In genomic region chr1:135719486-135719885, GRCm38 (mm10) we compare ENCODE assay signal across 8 mouse cellular contexts. TPM values are rescaled to one million over a fixed set of nuclear protein-coding genes. Genes with fewer than 3 reads are reported as not detected.
A peak's percentile ranks its signal among the peaks of the same experiment; 100 is the strongest.
DNase-seq lines count a peak whose midpoint lies in the region; ATAC-seq and TF ChIP-seq lines count a peak whose summit lies in the region.

No protein-coding gene starts in this region.

- H3K9me3 ChIP-seq in embryonic facial prominence, embryonic 10.5 days: no peaks in the 10 kb centered on the region
- H3K9me3 ChIP-seq in heart, embryonic 10.5 days: no peaks in the 10 kb centered on the region
- no peaks in the 10 kb centered on the region for H3K9me3 ChIP-seq in liver, embryonic 12.5 days (replicated peaks)
- H3K9me3 ChIP-seq in stomach, embryonic 16.5 days (replicated peaks; ENCODE audit: control insufficient read depth, low read length): no peaks in the 10 kb centered on the region

- DNase-seq in A20 (ENCODE audit: low read depth, low spot score): peak; percentile 86
- DNase-seq in Patski (ENCODE audit: low read depth, low spot score): no peak
- peak; percentile 69 for DNase-seq in embryonic facial prominence, embryonic 10.5 days (ENCODE audit: low spot score)
- DNase-seq in heart, embryonic 10.5 days (ENCODE audit: low spot score): no peak
- DNase-seq in kidney, adult 2 months: peak; percentile 82

- CTCF ChIA-PET in Patski (lab: Charles Lee): interaction anchor here (0.6 to 10.3 kb wide), 9 partner anchors 16 to 70 kb away, joined by 3 to 118 read pairs (median 5); partner anchors contain the start of gene Tnni1

- TF ChIP-seq CTCF in Patski (IDR thresholded peaks at IDR 0.05): peak; percentile 84
- peak; percentile 82 for TF ChIP-seq CTCF in kidney, adult 2 months (conservative IDR thresholded peaks at IDR 0.05; ENCODE audit: insufficient read depth, insufficient read length, low read depth, low read length)

- H3K27ac ChIP-seq in embryonic facial prominence, embryonic 10.5 days (replicated peaks): no peak overlapping the region
- H3K27ac ChIP-seq in heart, embryonic 10.5 days: peak overlapping the region; percentile 86
- no peak overlapping the region for H3K27ac ChIP-seq in kidney, adult 2 months (ENCODE audit: insufficient read depth, low read depth, low read length)
- H3K27ac ChIP-seq in liver, embryonic 12.5 days: no peak overlapping the region
- no peak overlapping the region for H3K27ac ChIP-seq in stomach, embryonic 16.5 days (ENCODE audit: low read length)

- no peak for TF ChIP-seq POLR2A in kidney, adult 2 months (IDR thresholded peaks at IDR 0.05; ENCODE audit: low read depth, low read length)
- no peak for TF ChIP-seq POLR2A in myocyte (IDR thresholded peaks at IDR 0.05; ENCODE audit: insufficient read length, low read depth)

- no peak overlapping the region for H3ac ChIP-seq in myocyte (ENCODE audit: control insufficient read depth, insufficient read length)

- peak overlapping the region; percentile 35 for H3K4me2 ChIP-seq in liver, embryonic 12.5 days
- peak overlapping the region; percentile 39 for H3K4me2 ChIP-seq in myocyte (ENCODE audit: low read depth)
- H3K4me2 ChIP-seq in stomach, embryonic 16.5 days (ENCODE audit: low read depth, low read length): no peak overlapping the region

- no peaks in the 10 kb centered on the region for H3K36me3 ChIP-seq in embryonic facial prominence, embryonic 10.5 days (replicated peaks)
- no peaks in the 10 kb centered on the region for H3K36me3 ChIP-seq in heart, embryonic 10.5 days
- H3K36me3 ChIP-seq in kidney, adult 2 months (ENCODE audit: control insufficient read depth, insufficient read depth, low read length): no peaks in the 10 kb centered on the region
- no peaks in the 10 kb centered on the region for H3K36me3 ChIP-seq in liver, embryonic 12.5 days
- H3K36me3 ChIP-seq in myocyte (ENCODE audit: control insufficient read depth, insufficient read depth): no peaks in the 10 kb centered on the region
- no peaks in the 10 kb centered on the region for H3K36me3 ChIP-seq in stomach, embryonic 16.5 days (ENCODE audit: control insufficient read depth, insufficient read depth, low read length)

- H3K4me1 ChIP-seq in embryonic facial prominence, embryonic 10.5 days: peaks cover 23% of the 10 kb centered on the region; the same call in 1 of the 2 replicates
- peaks cover 37% of the 10 kb centered on the region for H3K4me1 ChIP-seq in heart, embryonic 10.5 days
- peaks cover 7% of the 10 kb centered on the region for H3K4me1 ChIP-seq in kidney, adult 2 months (ENCODE audit: control insufficient read depth, insufficient read depth, low read length)
- peaks cover 40% of the 10 kb centered on the region for H3K4me1 ChIP-seq in liver, embryonic 12.5 days
- no peaks in the 10 kb centered on the region for H3K4me1 ChIP-seq in stomach, embryonic 16.5 days (ENCODE audit: control insufficient read depth, insufficient read depth, low read length)

- ATAC-seq in Patski: no peak
- ATAC-seq in liver, embryonic 12.5 days: no peak
- peak; percentile 78 for ATAC-seq in stomach, embryonic 16.5 days (ENCODE audit: insufficient read depth, low FRiP score)

- no peaks in the 10 kb centered on the region for H3K79me2 ChIP-seq in myocyte (ENCODE audit: control insufficient read depth, insufficient read depth)

- H3K27me3 ChIP-seq in Patski (no peaks in the 10 kb centered on the region), myocyte (ENCODE audit: control insufficient read depth, insufficient read depth, insufficient read length) (no peaks in the 10 kb centered on the region)
- no peaks in the 10 kb centered on the region for H3K27me3 ChIP-seq in embryonic facial prominence, embryonic 10.5 days (replicated peaks; ENCODE audit: low read depth, poor library complexity, severe bottlenecking)
- H3K27me3 ChIP-seq in heart, embryonic 10.5 days (ENCODE audit: insufficient read depth, poor library complexity, severe bottlenecking): no peaks in the 10 kb centered on the region
- no peaks in the 10 kb centered on the region for H3K27me3 ChIP-seq in kidney, adult 2 months (replicated peaks; ENCODE audit: control insufficient read depth, insufficient read depth, low read length)
- no peaks in the 10 kb centered on the region for H3K27me3 ChIP-seq in liver, embryonic 12.5 days (replicated peaks)
- no peaks in the 10 kb centered on the region for H3K27me3 ChIP-seq in stomach, embryonic 16.5 days (ENCODE audit: control insufficient read depth, insufficient read depth, low read length)

- POLR2A ChIA-PET in Patski (lab: Charles Lee): no interaction called here

- no peak overlapping the region for H3K9ac ChIP-seq in liver, embryonic 12.5 days
- no peak overlapping the region for H3K9ac ChIP-seq in stomach, embryonic 16.5 days (ENCODE audit: low read length)

- H3K4me3 ChIP-seq in embryonic facial prominence, embryonic 10.5 days: no peak overlapping the region
- no peak overlapping the region for H3K4me3 ChIP-seq in heart, embryonic 10.5 days
- H3K4me3 ChIP-seq in kidney, adult 2 months (ENCODE audit: insufficient read depth, low read depth, low read length): no peak overlapping the region
- no peak overlapping the region for H3K4me3 ChIP-seq in liver, embryonic 12.5 days
- no peak overlapping the region for H3K4me3 ChIP-seq in myocyte
- H3K4me3 ChIP-seq in stomach, embryonic 16.5 days (replicated peaks; ENCODE audit: low read length): no peak overlapping the region

- 19% methylated on average over 9 of the region's 9 CpGs for WGBS in embryonic facial prominence, embryonic 10.5 days
- 18% methylated on average over 9 of the region's 9 CpGs for WGBS in heart, embryonic 10.5 days
- 16% methylated on average over 9 of the region's 9 CpGs for WGBS in kidney, adult 2 months
- WGBS in liver, embryonic 12.5 days (ENCODE audit: insufficient replicate concordance): 19% methylated on average over 9 of the region's 9 CpGs
- 21% methylated on average over 9 of the region's 9 CpGs for WGBS in stomach, embryonic 16.5 days

- in situ Hi-C loops in Patski (cut with MboI; ENCODE audit: low pct_unique_long_range_greater_than_20kb): loop anchor here (5.0 kb wide), 1 partner anchor 33 kb away; no protein-coding TSS in a partner anchor

TF ChIP-seq in myocyte, 11 proteins besides CTCF, POLR2A, EP300 and RAD21:
- TF ChIP-seq TCF12 (IDR thresholded peaks at IDR 0.05; ENCODE audit: insufficient read depth, poor library complexity, severe bottlenecking): no peak
- TF ChIP-seq POLR2AphosphoS2 (IDR thresholded peaks at IDR 0.05; ENCODE audit: insufficient read length, low read depth): no peak
- no peak for TF ChIP-seq E2F4 (IDR thresholded peaks at IDR 0.05; ENCODE audit: insufficient read depth)
- no peak for TF ChIP-seq TCF3 (IDR thresholded peaks at IDR 0.05; ENCODE audit: insufficient read length, low read depth)
- no peak for TF ChIP-seq CEBPB (IDR thresholded peaks at IDR 0.05; ENCODE audit: insufficient read depth, poor library complexity, severe bottlenecking)
- no peak for TF ChIP-seq MAX (IDR thresholded peaks at IDR 0.05; ENCODE audit: low read depth)
- TF ChIP-seq REST (IDR thresholded peaks at IDR 0.05; ENCODE audit: insufficient read depth, insufficient read length): no peak
- no peak for TF ChIP-seq MYOD1 (IDR thresholded peaks at IDR 0.05; ENCODE audit: control insufficient read depth in 1 of 3, insufficient read length in 2 of 3, low read depth in 2 of 3)
- TF ChIP-seq SRF (IDR thresholded peaks at IDR 0.05; ENCODE audit: control insufficient read depth, insufficient read length, low read depth): no peak
- no peak for TF ChIP-seq MYOG (IDR thresholded peaks at IDR 0.05; ENCODE audit: control insufficient read depth in 1 of 3, insufficient read depth in 1 of 3, insufficient read length in 2 of 3, low read depth in 2 of 3)
- no peak for TF ChIP-seq USF1 (IDR thresholded peaks at IDR 0.05; ENCODE audit: low read depth)

RNA-seq across cellular contexts. Expression of gene Csrp1, which starts 0.4 kb away (rescaled TPM):
- polyA plus RNA-seq in Patski (2021) (227 TPM), myocyte (2012; fragmentation: generic; extraction: Trizol) (219 TPM)
- polyA plus RNA-seq in embryonic facial prominence, embryonic 10.5 days (2016; fragmentation: Nextera tagmentation; extraction: Ambion mirVana): 47.4 and 51.9 TPM in 2 replicates
- 202 and 238 TPM in 2 replicates for polyA plus RNA-seq in heart, embryonic 10.5 days (2016; fragmentation: Nextera tagmentation; extraction: Ambion mirVana)
- 122 and 124 TPM in 2 replicates for polyA plus RNA-seq in kidney, adult 2 months (2012; rRNA removed)
- polyA plus RNA-seq in liver, embryonic 12.5 days (2016; fragmentation: Nextera tagmentation; extraction: Ambion mirVana): 56.2 and 60.7 TPM in 2 replicates
- 229 and 245 TPM in 2 replicates for polyA plus RNA-seq in stomach, embryonic 16.5 days (2015; fragmentation: Nextera tagmentation; extraction: Ambion mirVana)

RNA-seq across cellular contexts. Expression of gene Phlda3, which starts 46.4 kb away (rescaled TPM):
- polyA plus RNA-seq in Patski (2021) (104 TPM), myocyte (2012; fragmentation: generic; extraction: Trizol) (317 TPM)
- 29.0 and 32.2 TPM in 2 replicates for polyA plus RNA-seq in embryonic facial prominence, embryonic 10.5 days (2016; fragmentation: Nextera tagmentation; extraction: Ambion mirVana)
- polyA plus RNA-seq in heart, embryonic 10.5 days (2016; fragmentation: Nextera tagmentation; extraction: Ambion mirVana): 63.2 and 65.3 TPM in 2 replicates
- 37.2 and 40.0 TPM in 2 replicates for polyA plus RNA-seq in kidney, adult 2 months (2012; rRNA removed)
- polyA plus RNA-seq in liver, embryonic 12.5 days (2016; fragmentation: Nextera tagmentation; extraction: Ambion mirVana): 11.4 and 11.9 TPM in 2 replicates
- polyA plus RNA-seq in stomach, embryonic 16.5 days (2015; fragmentation: Nextera tagmentation; extraction: Ambion mirVana): 77.4 and 80.5 TPM in 2 replicates

RNA-seq across cellular contexts. Expression of gene Tnni1, which starts 59.7 kb away (rescaled TPM):
- polyA plus RNA-seq in Patski (2021) (0.83 TPM), myocyte (2012; fragmentation: generic; extraction: Trizol) (3,569 TPM)
- 5.5 and 7.9 TPM in 2 replicates for polyA plus RNA-seq in embryonic facial prominence, embryonic 10.5 days (2016; fragmentation: Nextera tagmentation; extraction: Ambion mirVana)
- 2,290 and 3,821 TPM in 2 replicates for polyA plus RNA-seq in heart, embryonic 10.5 days (2016; fragmentation: Nextera tagmentation; extraction: Ambion mirVana)
- polyA plus RNA-seq in kidney, adult 2 months (2012; rRNA removed): 5.8 TPM in 1 of 2 replicates, not detected in the other
- 10.5 and 12.9 TPM in 2 replicates for polyA plus RNA-seq in liver, embryonic 12.5 days (2016; fragmentation: Nextera tagmentation; extraction: Ambion mirVana)
- 6.2 and 84.9 TPM in 2 replicates for polyA plus RNA-seq in stomach, embryonic 16.5 days (2015; fragmentation: Nextera tagmentation; extraction: Ambion mirVana)

Comparison
In these comparisons a context has a peak if more than half of its experiments do, and no peak if none do; other contexts are left out.
1. DNase-seq: peak in A20 (single experiment), embryonic facial prominence, embryonic 10.5 days (single experiment) and kidney, adult 2 months (single experiment); none in Patski (single experiment) and heart, embryonic 10.5 days (single experiment).
2. RNA of gene Tnni1, which starts 59.7 kb away (polyA plus RNA-seq): 3,569 TPM in myocyte (single experiment) and 2,290 to 3,821 TPM in heart, embryonic 10.5 days; 6.2 to 84.9 TPM in stomach, embryonic 16.5 days, 10.5 to 12.9 TPM in liver, embryonic 12.5 days, 5.8 TPM in kidney, adult 2 months, 5.5 to 7.9 TPM in embryonic facial prominence, embryonic 10.5 days and 0.83 TPM in Patski (single experiment); every median in the first group is over 10 times any median in the second.